Comparison of ENCODE assay signal across 11 mouse cellular contexts in genomic region chr1:134846295-134846988, GRCm38 (mm10).
A peak's percentile ranks its signal among the peaks of the same experiment; 100 is the strongest.
DNase-seq lines count a peak whose midpoint lies in the region; ATAC-seq lines count a peak whose summit lies in the region.
"Had no signal": no experiment of that assay in that cellular context is flagged by ENCODE, and none has a peak within 500 bp of the region (broad histone marks: within the 10 kb centered on the region; RNA-seq: fewer than 3 reads in every experiment).

No protein-coding gene starts in this region.

- intact Hi-C loops in gastrocnemius, postnatal 14 days (cut with DNase I; ENCODE audit: low total_unique reads) = no loop called here

- no peaks in the 10 kb centered on the region for H3K27me3 ChIP-seq in hindbrain, embryonic 15.5 days
- H3K27me3 ChIP-seq in hindbrain, embryonic 10.5 days (ENCODE audit: insufficient read depth, poor library complexity, severe bottlenecking) = no peaks in the 10 kb centered on the region

- no peak for DNase-seq in hindbrain, embryonic 10.5 days (ENCODE audit: low spot score)
- peak; percentile 35 to 48 for DNase-seq in cerebellum, adult 18-20 months
- peak; percentile 39 for DNase-seq in gastrocnemius, postnatal 14 days
- DNase-seq in heart, postnatal 4 days = peak; percentile 71
- no peak for DNase-seq in embryo, embryonic 10.5 days (ENCODE audit: low spot score)
- no peak for DNase-seq in lung, adult 18-20 months
- DNase-seq: liver, postnatal 0 days had no signal

- peak; percentile 65 for ATAC-seq in hindbrain, embryonic 15.5 days (ENCODE audit: low FRiP score, low read depth)
- no peak for ATAC-seq in erythroblast, adult 5-6 weeks (replicated peaks; ENCODE audit: low FRiP score, poor library complexity, severe bottlenecking)
- ATAC-seq: liver, postnatal 0 days had no signal

- no peaks in the 10 kb centered on the region for H3K9me3 ChIP-seq in hindbrain, embryonic 15.5 days
- H3K9me3 ChIP-seq in hindbrain, embryonic 10.5 days = no peaks in the 10 kb centered on the region

- no peak overlapping the region for H3K9ac ChIP-seq in hindbrain, embryonic 15.5 days
- H3K9ac ChIP-seq: liver, postnatal 0 days had no signal

- H3K4me2 ChIP-seq in hindbrain, embryonic 15.5 days = no peak overlapping the region

- H3K27ac ChIP-seq in hindbrain, embryonic 15.5 days (replicated peaks) = peak overlapping the region; percentile 50; the same call in 1 of the 2 replicates
- H3K27ac ChIP-seq in hindbrain, embryonic 10.5 days = no peak overlapping the region

- peaks cover 17% of the 10 kb centered on the region for H3K4me1 ChIP-seq in hindbrain, embryonic 15.5 days (replicated peaks)
- H3K4me1 ChIP-seq in hindbrain, embryonic 10.5 days (replicated peaks) = 0 out of 2 replicates have a peak, but pooled peaks cover 4% of the 10 kb centered on the region

- peaks cover 6% of the 10 kb centered on the region; the same call in 1 of the 2 replicates for H3K36me3 ChIP-seq in hindbrain, embryonic 15.5 days
- 0 out of 2 replicates have a peak, but pooled peaks cover 6% of the 10 kb centered on the region for H3K36me3 ChIP-seq in hindbrain, embryonic 10.5 days

- no peak overlapping the region for H3K4me3 ChIP-seq in hindbrain, embryonic 15.5 days
- H3K4me3 ChIP-seq in hindbrain, embryonic 10.5 days = no peak overlapping the region
- H3K4me3 ChIP-seq: erythroblast, embryonic 14.5 days; myocyte had no signal

- WGBS in hindbrain, embryonic 15.5 days = 69% methylated on average over 10 of the region's 10 CpGs
- 83% methylated on average over 10 of the region's 10 CpGs for WGBS in hindbrain, embryonic 10.5 days

Comparison
In these comparisons a context has a peak if more than half of its experiments do, and no peak if none do; other contexts are left out.
1. DNase-seq: peak in cerebellum, adult 18-20 months (2 of 2), gastrocnemius, postnatal 14 days (single experiment) and heart, postnatal 4 days (single experiment); none in hindbrain, embryonic 10.5 days (single experiment), embryo, embryonic 10.5 days (single experiment) and lung, adult 18-20 months (0 of 2).